Comparison of ENCODE assay signal across 10 mouse cellular contexts in genomic region chr7:90843345-90844293, GRCm38 (mm10).
DNase-seq lines count a peak whose midpoint lies in the region; ATAC-seq lines count a peak whose summit lies in the region.
"Had no signal": no experiment of that assay in that cellular context is flagged by ENCODE, and none has a peak within 500 bp of the region (broad histone marks: within the 10 kb centered on the region; RNA-seq: fewer than 3 reads in every experiment).

No protein-coding gene starts in this region.

- H3K4me1 ChIP-seq in hindbrain, embryonic 14.5 days (replicated peaks; ENCODE audit: control insufficient read depth, insufficient read depth, low read length): peaks cover 13% of the 10 kb centered on the region
- H3K4me1 ChIP-seq in neural tube, embryonic 14.5 days (ENCODE audit: control insufficient read depth, insufficient read depth, low read length): peaks cover 7% of the 10 kb centered on the region; the same call in 1 of the 2 replicates
- H3K4me1 ChIP-seq: heart, embryonic 13.5 days had no signal

- ATAC-seq in hindbrain, embryonic 14.5 days (ENCODE audit: low FRiP score): peak; percentile 86
- ATAC-seq in neural tube, embryonic 14.5 days (ENCODE audit: low read depth): peak; percentile 95

- H3K9me3 ChIP-seq in hindbrain, embryonic 14.5 days (ENCODE audit: control insufficient read depth, low read length): no peaks in the 10 kb centered on the region
- no peaks in the 10 kb centered on the region for H3K9me3 ChIP-seq in neural tube, embryonic 14.5 days (ENCODE audit: control insufficient read depth, low read length)
- H3K9me3 ChIP-seq: heart, embryonic 13.5 days had no signal

- no peak overlapping the region for H3K4me2 ChIP-seq in hindbrain, embryonic 14.5 days (replicated peaks)
- no peak overlapping the region for H3K4me2 ChIP-seq in neural tube, embryonic 14.5 days (ENCODE audit: low read depth, low read length)
- H3K4me2 ChIP-seq: heart, embryonic 13.5 days had no signal

- H3K27me3 ChIP-seq in hindbrain, embryonic 14.5 days (ENCODE audit: control insufficient read depth, insufficient read depth, low read length): no peaks in the 10 kb centered on the region
- H3K27me3 ChIP-seq in neural tube, embryonic 14.5 days (ENCODE audit: control insufficient read depth, insufficient read depth, low read length): no peaks in the 10 kb centered on the region
- H3K27me3 ChIP-seq: heart, embryonic 13.5 days had no signal

- 35% methylated on average over 5 of the region's 5 CpGs for WGBS in hindbrain, embryonic 14.5 days
- WGBS in neural tube, embryonic 14.5 days: 29% methylated on average over 5 of the region's 5 CpGs

- H3K27ac ChIP-seq in hindbrain, embryonic 14.5 days: peak overlapping the region; percentile 40; the same call in 1 of the 2 replicates
- H3K27ac ChIP-seq in neural tube, embryonic 14.5 days (ENCODE audit: low read depth, low read length): peak overlapping the region; percentile 23; the same call in 1 of the 2 replicates
- H3K27ac ChIP-seq: heart, embryonic 13.5 days had no signal

- H3K36me3 ChIP-seq in hindbrain, embryonic 14.5 days (replicated peaks; ENCODE audit: control insufficient read depth, insufficient read depth): no peaks in the 10 kb centered on the region
- no peaks in the 10 kb centered on the region for H3K36me3 ChIP-seq in neural tube, embryonic 14.5 days (ENCODE audit: control insufficient read depth, insufficient read depth, low read length)
- H3K36me3 ChIP-seq: heart, embryonic 13.5 days had no signal

- peak; percentile 1 to 27 for DNase-seq in layer of hippocampus, adult 18-20 months (ENCODE audit: low spot score in 2 of 2)
- no peak for DNase-seq in layer of hippocampus, adult 9-10 months (ENCODE audit: low spot score)
- peak; percentile 4 to 5 for DNase-seq in cerebellum, postnatal 14 days
- DNase-seq in hindbrain, embryonic 14.5 days (ENCODE audit: low spot score): peak; percentile 70
- no peak for DNase-seq in lung, postnatal 4 days
- no peak for DNase-seq in adrenal gland, postnatal 25 days
- no peak for DNase-seq in Muller cell, postnatal 12 days (ENCODE audit: inconsistent ontology term)
- DNase-seq: adrenal gland, adult 2 months had no signal

- no peak overlapping the region for H3K9ac ChIP-seq in hindbrain, embryonic 14.5 days
- H3K9ac ChIP-seq in neural tube, embryonic 14.5 days (replicated peaks; ENCODE audit: low read depth, low read length): no peak overlapping the region
- H3K9ac ChIP-seq: heart, embryonic 13.5 days had no signal

- no peak overlapping the region for H3K4me3 ChIP-seq in hindbrain, embryonic 14.5 days (replicated peaks; ENCODE audit: low read length)
- no peak overlapping the region for H3K4me3 ChIP-seq in neural tube, embryonic 14.5 days (ENCODE audit: low read depth, low read length)
- H3K4me3 ChIP-seq: heart, embryonic 13.5 days had no signal

Comparison
In these comparisons a context has a peak if more than half of its experiments do, and no peak if none do; other contexts are left out.
1. DNase-seq: peak in layer of hippocampus, adult 18-20 months (2 of 2), cerebellum, postnatal 14 days (2 of 2) and hindbrain, embryonic 14.5 days (single experiment); none in layer of hippocampus, adult 9-10 months (single experiment), lung, postnatal 4 days (0 of 2), adrenal gland, postnatal 25 days (single experiment) and Muller cell, postnatal 12 days (single experiment).